Mouse (Mus musculus): Measurements from ENCODE around the gene Zfp746.

Gene Zfp746

GRCm38 (mm10) chr6:48032661-48033060, 53.7 kb downstream of the Zfp746 start:
- DNase-seq: no peak

- no peak for DNase-seq
These were observed 60.3 kb downstream of the Zfp746 start for GRCm38 (mm10) chr6:48025905-48026660.

- DNase-seq: no peak
These were observed 61.4 kb downstream of the Zfp746 start for GRCm38 (mm10) chr6:48024994-48025345.

GRCm38 (mm10) chr6:48024330-48024993, 61.9 kb downstream of the Zfp746 start:
- DNase-seq: peak; percentile 15

- no peak for DNase-seq
These were observed 63.7 kb downstream of the Zfp746 start for GRCm38 (mm10) chr6:48022672-48023071.

- DNase-seq: no peak
These were observed 64.7 kb downstream of the Zfp746 start for GRCm38 (mm10) chr6:48021678-48022077.

GRCm38 (mm10) chr6:48020006-48020405, 66.4 kb downstream of the Zfp746 start:
- DNase-seq: no peak

- DNase-seq: no peak
These were observed 69.6 kb downstream of the Zfp746 start for GRCm38 (mm10) chr6:48016841-48017240.

- DNase-seq: peak; percentile 87
These were observed 70.3 kb downstream of the Zfp746 start for GRCm38 (mm10) chr6:48016090-48016521.
